Mouse (Mus musculus): Measurements from ENCODE around the gene Apbb2.

Apbb2 gene

GRCm38 (mm10) chr5:66618597-66618996 lies at the start of gene Apbb2:
Apbb2 (minus strand) TSS chr5:66618784.
- DNase-seq: peak; percentile 95

GRCm38 (mm10) chr5:66654220-66654619 lies 35.6 kb upstream of the Apbb2 start:
- no peak for DNase-seq

- DNase-seq: no peak
These were observed 28.9 kb upstream of the Apbb2 start for GRCm38 (mm10) chr5:66647504-66647903.

GRCm38 (mm10) chr5:66643260-66643659 lies 24.7 kb upstream of the Apbb2 start:
- no peak for DNase-seq

- DNase-seq: no peak
These were observed 23.6 kb upstream of the Apbb2 start for GRCm38 (mm10) chr5:66642156-66642555.

GRCm38 (mm10) chr5:66635459-66636079 lies 17.0 kb upstream of the Apbb2 start:
- no peak for DNase-seq

GRCm38 (mm10) chr5:66627805-66628204 lies 9.2 kb upstream of the Apbb2 start:
- no peak for DNase-seq

- DNase-seq: peak; percentile 90
These were observed 1.6 kb upstream of the Apbb2 start for GRCm38 (mm10) chr5:66620191-66620625.

GRCm38 (mm10) chr5:66619675-66620074 lies 1.1 kb upstream of the Apbb2 start:
- no peak for DNase-seq

GRCm38 (mm10) chr5:66619195-66619594 lies 611 bp upstream of the Apbb2 start:
- no peak for DNase-seq

GRCm38 (mm10) chr5:66617921-66618460 lies 593 bp downstream of the Apbb2 start:
- DNase-seq: no peak

- DNase-seq: no peak
These were observed 3.6 kb downstream of the Apbb2 start for GRCm38 (mm10) chr5:66614940-66615339.

- DNase-seq: no peak
These were observed 4.9 kb downstream of the Apbb2 start for GRCm38 (mm10) chr5:66613725-66614124.

GRCm38 (mm10) chr5:66612964-66613363 lies 5.6 kb downstream of the Apbb2 start:
- no peak for DNase-seq

- DNase-seq: no peak
These were observed 6.7 kb downstream of the Apbb2 start for GRCm38 (mm10) chr5:66611851-66612250.

GRCm38 (mm10) chr5:66611361-66611760 lies 7.2 kb downstream of the Apbb2 start:
- no peak for DNase-seq

- DNase-seq: peak; percentile 47
These were observed 8.3 kb downstream of the Apbb2 start for GRCm38 (mm10) chr5:66610270-66610669.

- peak; percentile 58 for DNase-seq
These were observed 9.3 kb downstream of the Apbb2 start for GRCm38 (mm10) chr5:66609306-66609705.

- no peak for DNase-seq
These were observed 10.8 kb downstream of the Apbb2 start for GRCm38 (mm10) chr5:66607801-66608200.

- no peak for DNase-seq
These were observed 11.4 kb downstream of the Apbb2 start for GRCm38 (mm10) chr5:66607201-66607600.

- peak; percentile 37 for DNase-seq
These were observed 12.9 kb downstream of the Apbb2 start for GRCm38 (mm10) chr5:66605636-66606035.

- no peak for DNase-seq
These were observed 14.2 kb downstream of the Apbb2 start for GRCm38 (mm10) chr5:66604423-66604822.

- DNase-seq: no peak
These were observed 14.8 kb downstream of the Apbb2 start for GRCm38 (mm10) chr5:66603746-66604145.

- no peak for DNase-seq
These were observed 15.4 kb downstream of the Apbb2 start for GRCm38 (mm10) chr5:66603223-66603622.

- no peak for DNase-seq
These were observed 16.2 kb downstream of the Apbb2 start for GRCm38 (mm10) chr5:66602287-66602820.

All from right cerebral cortex, adult 18-20 months (tissue).